Mouse (Mus musculus) erythroblast, embryonic 14.5 days (primary cell): ENCODE data around the gene Cabp2.

ENCODE experiments used
- GATA1 ChIP-seq: IDR thresholded peaks from 2 replicates; pipeline ENCODE4 v1.6.1; 2012; ENCODE audit warnings: low read length, inconsistent platforms, mixed read lengths
- TAL1 ChIP-seq: IDR thresholded peaks from 3 replicates; pipeline ENCODE4 v1.6.1; 2012; ENCODE audit warnings: low read length, inconsistent platforms, mixed read lengths

DNA sequence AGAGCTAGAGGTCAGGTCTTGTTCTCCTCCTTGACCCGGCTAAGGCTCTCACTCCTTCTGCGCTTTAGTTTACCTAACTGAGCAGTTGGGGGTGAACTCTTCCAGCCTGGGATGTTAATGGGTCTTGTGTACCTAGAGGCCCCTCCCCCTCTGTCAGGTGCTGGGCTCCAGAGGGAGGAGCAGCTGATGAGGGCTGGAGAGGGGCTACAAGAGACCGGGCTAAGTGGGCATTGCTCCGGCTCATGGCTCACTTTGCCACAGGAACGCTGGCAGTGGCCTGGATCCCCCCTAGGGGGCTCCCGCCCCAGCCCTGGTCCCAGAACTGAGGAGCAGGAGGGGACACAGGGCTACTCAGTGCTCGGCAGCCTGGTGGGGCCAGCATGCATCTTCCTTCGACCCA, 2.4 kb downstream of the Cabp2 start:
- TF ChIP-seq TAL1 = no peak
- no peak for TF ChIP-seq GATA1
